Mouse (Mus musculus) frontal cortex, postnatal 14 days (tissue): Measurements from ENCODE around the gene P2ry1.

Source experiments
- DNase-seq, 2 experiments: peaks; one replicate each; pipeline ENCODE4 v3.0.0; 2022; ENCODE audit warnings: low spot score in 2 of 2

Gene P2ry1

GRCm38 (mm10) chr3:61002587-61003501, at the start of gene P2ry1:
Gene P2ry1, plus strand, starts transcription at chr3:61002795.
- DNase-seq: peak; percentile 23 to 55

- DNase-seq: no peak
These were observed 49.3 kb upstream of the P2ry1 start for GRCm38 (mm10) chr3:60953199-60953736.

- no peak for DNase-seq
These were observed 48.5 kb upstream of the P2ry1 start for GRCm38 (mm10) chr3:60954073-60954472.

GRCm38 (mm10) chr3:60958769-60959168, 43.8 kb upstream of the P2ry1 start:
- DNase-seq: no peak

GRCm38 (mm10) chr3:60965137-60965536, 37.5 kb upstream of the P2ry1 start:
- no peak for DNase-seq

GRCm38 (mm10) chr3:60974944-60975343, 27.7 kb upstream of the P2ry1 start:
- DNase-seq: no peak

GRCm38 (mm10) chr3:60982109-60982508, 20.5 kb upstream of the P2ry1 start:
- DNase-seq: no peak

- DNase-seq: no peak
These were observed 4.5 kb upstream of the P2ry1 start for GRCm38 (mm10) chr3:60998064-60998463.

- DNase-seq: no peak
These were observed 2.9 kb upstream of the P2ry1 start for GRCm38 (mm10) chr3:60999715-61000114.

- no peak for DNase-seq
These were observed 1.8 kb upstream of the P2ry1 start for GRCm38 (mm10) chr3:61000747-61001146.

GRCm38 (mm10) chr3:61001852-61002586, 576 bp upstream of the P2ry1 start:
- no peak for DNase-seq

- no peak for DNase-seq
These were observed 2.0 kb downstream of the P2ry1 start for GRCm38 (mm10) chr3:61004611-61005010.

GRCm38 (mm10) chr3:61011660-61012059, 9.1 kb downstream of the P2ry1 start:
- DNase-seq: no peak

GRCm38 (mm10) chr3:61012550-61012949, 10.0 kb downstream of the P2ry1 start:
- no peak for DNase-seq

- no peak for DNase-seq
These were observed 14.1 kb downstream of the P2ry1 start for GRCm38 (mm10) chr3:61016733-61017132.

- DNase-seq: no peak
These were observed 29.5 kb downstream of the P2ry1 start for GRCm38 (mm10) chr3:61032100-61032499.

GRCm38 (mm10) chr3:61035633-61036032, 33.0 kb downstream of the P2ry1 start:
- DNase-seq: no peak

GRCm38 (mm10) chr3:61039916-61040315, 37.3 kb downstream of the P2ry1 start:
- DNase-seq: no peak

GRCm38 (mm10) chr3:61049976-61050672, 47.5 kb downstream of the P2ry1 start:
- DNase-seq: no peak
